Mouse (Mus musculus) testis, adult 2 months (tissue): ENCODE measurements at regions not wholly inside any gene's neighbourhood (a gene's known extent, or its start where the extent isn't known, plus 50 kb on each side); places are given as distances from the start of the nearest gene placed in this dataset.

ENCODE experiments used
- H3K27ac ChIP-seq: fragments of 200-500 bp; 2 replicates; pipeline ENCODE4 v1.5.1; 2012; ENCODE audit warnings: low read depth, low read length; ENCODE audit not compliant: control insufficient read depth, insufficient read depth
- H3K27me3 ChIP-seq: fragments of 200-500 bp; 2 replicates; pipeline ENCODE4 v1.6.1; 2012; ENCODE audit warnings: mild to moderate bottlenecking, low read length, moderate library complexity; ENCODE audit not compliant: control insufficient read depth, insufficient read depth
- H3K36me3 ChIP-seq: fragments of 200-500 bp; 2 replicates; pipeline ENCODE4 v1.6.1; 2012; ENCODE audit warnings: mild to moderate bottlenecking, low read length; ENCODE audit not compliant: control insufficient read depth, insufficient read depth
- H3K4me1 ChIP-seq: fragments of 200-500 bp; 2 replicates; pipeline ENCODE4 v1.6.1; 2012; ENCODE audit warnings: low read length; ENCODE audit not compliant: control insufficient read depth, insufficient read depth
- H3K4me3 ChIP-seq: fragments of 200-500 bp; 2 replicates; pipeline ENCODE4 v1.5.1; 2012; ENCODE audit warnings: low read depth, mild to moderate bottlenecking, low read length, moderate library complexity, mixed read lengths; ENCODE audit not compliant: control insufficient read depth
- CTCF ChIP-seq: fragments of 200-500 bp; IDR thresholded peaks from 2 replicates; pipeline ENCODE4 v1.5.1; 2012; ENCODE audit warnings: low read depth, mild to moderate bottlenecking, inconsistent platforms, low read length, moderate library complexity; ENCODE audit not compliant: control insufficient read depth, insufficient read depth, insufficient replicate concordance
- POLR2A ChIP-seq: fragments of 200-500 bp; IDR thresholded peaks from 2 replicates; pipeline ENCODE4 v1.6.1; 2012; ENCODE audit warnings: low read depth, mild to moderate bottlenecking, inconsistent platforms, low read length, moderate library complexity; ENCODE audit not compliant: control insufficient read depth

DNA sequence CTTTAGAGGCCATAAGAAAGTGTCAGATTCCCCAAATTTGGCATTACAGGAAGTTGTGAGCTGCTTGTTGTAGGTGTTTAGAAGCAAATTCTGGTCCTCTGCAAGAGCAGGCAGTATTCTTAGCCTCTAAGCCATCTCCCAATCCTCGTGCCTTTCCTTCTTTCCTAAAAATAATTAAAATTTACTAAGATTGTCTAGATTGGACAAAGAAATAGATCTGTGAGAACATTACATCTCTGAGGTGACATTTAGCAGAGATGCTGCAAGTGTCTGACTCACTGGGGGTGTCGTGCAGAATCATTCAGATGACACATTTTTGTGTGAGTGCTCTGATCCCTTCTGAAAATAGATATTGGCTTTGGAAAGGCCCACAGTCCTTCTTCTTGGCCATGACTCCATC, 330.7 kb upstream of the Castor2 start:
- H3K36me3 ChIP-seq = no peaks in the 10 kb centered on the region
- no peak overlapping the region for H3K4me3 ChIP-seq
- no peak for TF ChIP-seq CTCF
- TF ChIP-seq POLR2A = no peak
- no peak overlapping the region for H3K27ac ChIP-seq
- H3K4me1 ChIP-seq = no peaks in the 10 kb centered on the region
- no peaks in the 10 kb centered on the region for H3K27me3 ChIP-seq

DNA sequence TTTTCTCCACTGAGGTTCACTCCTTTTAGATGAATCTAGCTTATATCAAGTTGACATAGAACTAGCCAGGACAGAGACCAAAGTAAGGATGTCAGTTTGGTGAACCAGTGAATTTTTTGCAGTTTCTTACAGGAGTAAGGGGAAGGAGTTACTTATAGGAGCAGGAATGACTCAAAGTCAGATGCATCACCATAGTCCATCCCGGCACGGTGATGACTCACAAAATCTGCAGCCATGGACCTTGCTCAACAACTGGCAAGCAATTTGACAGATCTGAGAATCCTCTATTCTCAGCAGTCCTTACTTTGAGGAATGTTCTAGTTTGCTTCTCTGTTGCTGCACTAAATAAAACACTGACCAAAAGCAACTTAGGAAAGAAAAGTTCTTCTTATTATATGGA, 341.7 kb upstream of the Castor2 start:
- Histone ChIP-seq H3K27me3 (no peaks in the 10 kb centered on the region), H3K4me3 (no peak overlapping the region), H3K27ac (no peak overlapping the region), H3K36me3 (no peaks in the 10 kb centered on the region), H3K4me1 (no peaks in the 10 kb centered on the region)
- TF ChIP-seq CTCF (no peak), POLR2A (no peak)

DNA sequence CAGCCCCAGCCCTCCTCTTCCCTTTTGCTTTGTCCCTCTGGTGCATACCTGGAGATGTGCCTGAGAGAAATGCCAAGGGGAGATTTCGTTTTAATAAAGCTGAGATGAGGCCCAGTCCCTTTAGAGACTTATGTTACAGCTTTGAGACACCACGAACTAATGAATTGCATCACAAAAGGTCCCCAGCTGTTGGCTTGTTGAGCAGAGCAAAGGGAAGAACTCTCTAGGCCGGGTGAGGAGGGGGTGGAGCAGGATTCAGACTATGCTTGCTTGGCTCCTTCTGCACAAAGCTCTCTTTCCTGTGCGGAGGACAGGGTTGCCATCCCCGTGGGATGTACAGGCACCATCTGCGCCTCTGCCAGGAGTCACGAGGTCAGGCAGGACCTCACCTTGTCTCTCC, 345.3 kb upstream of the Castor2 start:
- H3K4me3 ChIP-seq = no peak overlapping the region
- H3K27ac ChIP-seq = no peak overlapping the region
- H3K4me1 ChIP-seq = no peaks in the 10 kb centered on the region
- TF ChIP-seq POLR2A (no peak), CTCF (no peak)
- no peaks in the 10 kb centered on the region for H3K27me3 ChIP-seq
- no peaks in the 10 kb centered on the region for H3K36me3 ChIP-seq

DNA sequence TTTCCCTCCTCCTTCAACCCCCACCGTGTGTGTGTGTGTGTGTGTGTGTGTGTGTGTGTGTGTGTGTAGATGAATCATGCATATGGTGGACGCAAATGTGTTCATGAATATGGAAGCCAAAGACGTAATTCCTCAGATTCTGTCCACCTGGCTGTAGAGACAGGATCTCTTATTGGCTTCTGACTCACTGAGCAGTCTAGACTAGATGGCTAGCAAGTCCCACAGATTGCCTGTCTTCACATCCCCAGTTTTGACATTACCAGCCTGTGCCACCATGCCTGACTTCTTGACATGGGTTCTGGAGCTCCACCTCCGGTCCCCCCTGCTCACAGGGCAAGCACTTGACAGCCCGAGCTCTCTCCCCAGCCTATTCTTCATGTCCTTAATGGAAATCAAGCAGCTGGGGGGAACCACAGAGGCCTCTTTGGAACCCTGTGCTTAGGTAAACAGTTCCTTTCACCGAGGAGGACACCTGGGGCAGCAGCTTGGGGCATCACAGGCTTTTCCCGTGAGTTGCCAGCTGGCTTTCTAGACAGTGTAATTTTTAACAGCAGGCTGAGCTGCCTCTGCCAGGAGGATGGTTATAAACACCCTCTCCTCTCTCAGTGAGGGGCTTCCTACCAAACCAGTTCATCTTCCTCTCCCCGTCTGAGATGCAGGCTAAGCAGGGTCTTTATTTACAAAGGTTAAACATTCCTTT, 345.9 kb upstream of the Castor2 start:
- Histone ChIP-seq H3K36me3 (no peaks in the 10 kb centered on the region), H3K27me3 (no peaks in the 10 kb centered on the region), H3K4me3 (no peak overlapping the region), H3K27ac (no peak overlapping the region), H3K4me1 (no peaks in the 10 kb centered on the region)
- no peak for TF ChIP-seq POLR2A
- TF ChIP-seq CTCF = no peak

DNA sequence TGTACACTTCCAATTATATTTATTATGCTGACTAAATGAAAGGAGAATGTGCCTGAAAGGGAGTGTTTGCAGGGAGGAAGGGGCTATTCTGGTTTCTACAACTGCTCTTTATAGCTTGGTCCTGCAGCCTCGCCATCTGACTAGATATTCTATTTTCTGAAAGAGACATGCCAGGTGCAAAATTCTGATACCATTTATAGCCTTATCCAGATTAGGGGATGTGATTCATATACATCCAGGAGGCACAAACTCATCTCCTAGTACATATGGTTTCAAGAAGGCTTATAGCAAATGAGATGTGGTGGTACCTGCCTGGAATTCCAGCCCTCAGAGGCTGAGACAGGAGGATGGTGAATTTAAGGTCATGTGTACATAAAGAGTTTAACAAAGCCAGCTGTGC, 352.6 kb upstream of the Castor2 start:
- no peaks in the 10 kb centered on the region for H3K36me3 ChIP-seq
- no peak overlapping the region for H3K4me3 ChIP-seq
- no peak for TF ChIP-seq CTCF
- TF ChIP-seq POLR2A = no peak
- H3K4me1 ChIP-seq = no peaks in the 10 kb centered on the region
- no peaks in the 10 kb centered on the region for H3K27me3 ChIP-seq
- H3K27ac ChIP-seq = no peak overlapping the region

DNA sequence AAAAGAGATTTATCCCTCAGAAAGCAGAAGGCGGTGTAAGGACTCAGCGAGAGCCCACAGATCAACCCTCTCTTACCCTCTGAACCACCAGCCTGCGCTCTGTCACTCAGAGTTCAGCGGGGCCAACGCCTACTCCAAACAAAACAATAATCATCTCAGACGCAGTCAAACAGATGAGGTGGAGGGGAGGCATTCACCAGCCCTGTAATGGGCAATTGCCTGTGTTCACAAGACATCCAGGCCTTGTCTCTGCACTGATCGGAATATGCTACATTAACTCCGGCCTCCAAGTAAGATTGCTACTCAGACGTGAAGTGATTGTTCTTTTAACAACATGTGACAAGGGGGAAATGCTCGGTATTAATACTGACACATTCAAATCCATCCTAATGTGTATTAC, 353.1 kb upstream of the Castor2 start:
- no peak overlapping the region for H3K4me3 ChIP-seq
- H3K27me3 ChIP-seq = no peaks in the 10 kb centered on the region
- no peak overlapping the region for H3K27ac ChIP-seq
- no peaks in the 10 kb centered on the region for H3K36me3 ChIP-seq
- H3K4me1 ChIP-seq = no peaks in the 10 kb centered on the region
- TF ChIP-seq CTCF (no peak), POLR2A (no peak)

DNA sequence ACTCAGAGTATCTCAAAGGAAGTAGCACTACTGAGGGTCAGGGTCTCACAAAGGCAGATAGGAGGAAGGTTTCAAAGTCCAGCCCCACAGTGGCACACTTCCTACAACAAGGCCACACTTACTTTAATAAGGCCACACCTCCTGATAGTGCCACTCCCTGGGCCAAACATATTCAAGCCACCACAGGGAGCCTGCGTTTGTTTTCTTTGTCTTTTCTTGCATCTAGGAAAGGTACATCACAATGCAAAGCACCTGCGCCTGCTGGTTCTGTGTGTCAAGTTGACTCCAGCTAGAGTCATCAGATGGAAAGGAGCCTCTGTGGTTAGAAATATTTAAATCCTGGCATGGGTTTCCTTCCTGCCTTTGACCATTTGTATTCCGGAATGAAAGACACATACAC, 355.4 kb upstream of the Castor2 start:
- Histone ChIP-seq H3K27ac (no peak overlapping the region), H3K4me3 (no peak overlapping the region), H3K4me1 (no peaks in the 10 kb centered on the region), H3K36me3 (no peaks in the 10 kb centered on the region), H3K27me3 (no peaks in the 10 kb centered on the region)
- TF ChIP-seq POLR2A (no peak), CTCF (no peak)
